In the genomic region with DNA sequence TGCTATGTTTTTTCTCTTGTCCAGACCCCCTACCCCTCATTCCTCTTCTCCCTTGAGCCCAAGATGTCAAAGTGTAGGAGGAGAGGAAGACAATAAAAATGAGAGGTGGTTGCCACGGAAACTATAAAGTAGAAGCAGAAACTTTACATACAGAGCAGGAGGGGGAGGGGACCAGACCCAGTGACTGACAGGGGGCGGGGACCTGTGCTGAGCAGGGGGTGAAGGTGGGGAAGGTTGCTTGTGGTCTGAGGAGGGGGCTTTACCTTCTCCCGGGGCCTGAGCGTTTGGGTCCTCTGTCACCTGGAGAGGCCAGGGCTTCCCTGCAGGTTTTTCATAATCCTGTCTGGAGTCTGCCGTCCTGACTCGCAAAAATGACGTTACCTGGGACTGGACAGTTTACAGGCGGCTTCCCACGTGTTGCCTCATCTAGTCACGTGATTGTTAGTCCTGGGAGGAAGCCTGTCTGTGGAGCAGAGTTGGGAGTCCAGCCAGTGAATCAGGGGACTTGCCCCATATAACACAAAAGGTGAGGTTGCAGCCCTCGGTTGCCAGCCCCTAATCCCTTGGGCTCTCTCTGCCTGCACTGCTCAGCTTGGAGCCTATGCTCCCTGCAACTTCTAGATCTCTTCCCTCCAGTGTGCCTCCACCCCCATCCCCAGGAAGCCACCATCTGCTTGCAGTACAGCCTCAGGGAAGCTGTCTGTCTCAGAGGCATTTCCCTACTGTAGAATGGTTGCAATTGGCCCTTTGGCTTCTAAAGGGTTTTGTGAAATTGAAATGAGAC, we compare ENCODE assay signal across 8 mouse cellular contexts. TPM values are rescaled to one million over a fixed set of nuclear protein-coding genes. Genes with fewer than 3 reads are reported as not detected.
DNase-seq lines count a peak whose midpoint lies in the region; TF ChIP-seq lines count a peak whose summit lies in the region.

No protein-coding gene starts in this region.

- H3K27me3 ChIP-seq in hindbrain, embryonic 10.5 days (ENCODE audit: insufficient read depth, poor library complexity, severe bottlenecking): peaks cover 11% of the 10 kb centered on the region; the same call in 1 of the 2 replicates
- H3K27me3 ChIP-seq in small intestine, adult 2 months (ENCODE audit: control insufficient read depth, insufficient read depth, low read length): no peaks in the 10 kb centered on the region

- no peak for TF ChIP-seq CTCF in small intestine, adult 2 months (IDR thresholded peaks at IDR 0.05; ENCODE audit: extremely low read depth, insufficient read length, insufficient replicate concordance, low read depth, low read length)

- 2% methylated on average over 11 of the region's 11 CpGs for WGBS in hindbrain, embryonic 10.5 days
- WGBS in small intestine, adult 2 months: 21% methylated on average over 11 of the region's 11 CpGs

- H3K36me3 ChIP-seq in hindbrain, embryonic 10.5 days: no peaks in the 10 kb centered on the region
- H3K36me3 ChIP-seq in small intestine, adult 2 months (ENCODE audit: control insufficient read depth, insufficient read depth, low read length): no peaks in the 10 kb centered on the region

- TF ChIP-seq POLR2A in small intestine, adult 2 months (IDR thresholded peaks at IDR 0.05; ENCODE audit: low read depth, low read length): no peak

- peak overlapping the region; percentile 18 for H3K4me3 ChIP-seq in hindbrain, embryonic 10.5 days
- 0 out of 2 replicates have a peak overlapping the region, but pooled peaks have one; percentile 7 for H3K4me3 ChIP-seq in small intestine, adult 2 months (ENCODE audit: low read depth, low read length)

- peaks cover 98% of the 10 kb centered on the region for H3K4me1 ChIP-seq in hindbrain, embryonic 10.5 days (replicated peaks)
- peaks cover 6% of the 10 kb centered on the region; the same call in 1 of the 2 replicates for H3K4me1 ChIP-seq in small intestine, adult 2 months (ENCODE audit: control insufficient read depth, insufficient read depth, insufficient read length, low read length)

- peak overlapping the region; percentile 78 for H3K27ac ChIP-seq in hindbrain, embryonic 10.5 days
- no peak overlapping the region for H3K27ac ChIP-seq in small intestine, adult 2 months (ENCODE audit: insufficient read depth, low read depth, low read length)

- no peaks in the 10 kb centered on the region for H3K9me3 ChIP-seq in hindbrain, embryonic 10.5 days

- DNase-seq in layer of hippocampus, adult 11-12 months (ENCODE audit: low spot score): peak; percentile 50
- no peak for DNase-seq in layer of hippocampus, postnatal 10 days (ENCODE audit: low spot score in 2 of 2)
- DNase-seq in embryo, embryonic 10.5 days (ENCODE audit: low spot score): peak; percentile 54
- peak; percentile 54 for DNase-seq in hindbrain, embryonic 10.5 days (ENCODE audit: low spot score)
- peak; percentile 17 for DNase-seq in liver
- DNase-seq in Muller cell, postnatal 12 days (ENCODE audit: inconsistent ontology term): no peak
- DNase-seq in testis, postnatal 10 days (ENCODE audit: low spot score): no peak

RNA-seq across cellular contexts. Expression of a gene that starts 52.3 kb away (rescaled TPM):
- 100 to 1,000 TPM; 130 TPM for total RNA-seq in layer of hippocampus, postnatal 10 days (2021)
- polyA plus RNA-seq in hindbrain, embryonic 10.5 days (2016; fragmentation: Nextera tagmentation; extraction: Ambion mirVana): 26.9 and 28.8 TPM in 2 replicates
- 66.2 and 140 TPM in 2 replicates for polyA plus RNA-seq in small intestine, adult 2 months (2012; rRNA removed)

Comparison
In these comparisons a context has a peak if more than half of its experiments do, and no peak if none do; other contexts are left out.
1. DNase-seq: peak in layer of hippocampus, adult 11-12 months (single experiment), embryo, embryonic 10.5 days (single experiment), hindbrain, embryonic 10.5 days (single experiment) and liver (single experiment); none in layer of hippocampus, postnatal 10 days (0 of 2), Muller cell, postnatal 12 days (single experiment) and testis, postnatal 10 days (single experiment).